Mouse (Mus musculus): ENCODE data around the gene Nup133.

Gene Nup133

GRCm38 (mm10) chr8:123854733-123855475, 94.2 kb downstream of the Nup133 start:
- in situ Hi-C loops (cut with MboI; ENCODE audit: unreplicated experiment in 2 of 2) = no loop called here

- in situ Hi-C loops (cut with MboI; ENCODE audit: unreplicated experiment in 2 of 2) = no loop called here
These were observed 94.8 kb downstream of the Nup133 start for GRCm38 (mm10) chr8:123854252-123854651.

GRCm38 (mm10) chr8:123851590-123851989, 97.5 kb downstream of the Nup133 start:
- in situ Hi-C loops (cut with MboI; ENCODE audit: unreplicated experiment in 2 of 2) = no loop called here

- in situ Hi-C loops (cut with MboI; ENCODE audit: unreplicated experiment in 2 of 2) = no loop called here
These were observed 99.7 kb downstream of the Nup133 start for GRCm38 (mm10) chr8:123849352-123849751.

- in situ Hi-C loops (cut with MboI; ENCODE audit: unreplicated experiment in 2 of 2) = no loop called here
These were observed 101.5 kb downstream of the Nup133 start for GRCm38 (mm10) chr8:123847546-123847945.

Measured in v-Abl transformed pro-B cells (cell line).